Mouse (Mus musculus): ENCODE data around the gene Hist2h2aa2.

DNA sequence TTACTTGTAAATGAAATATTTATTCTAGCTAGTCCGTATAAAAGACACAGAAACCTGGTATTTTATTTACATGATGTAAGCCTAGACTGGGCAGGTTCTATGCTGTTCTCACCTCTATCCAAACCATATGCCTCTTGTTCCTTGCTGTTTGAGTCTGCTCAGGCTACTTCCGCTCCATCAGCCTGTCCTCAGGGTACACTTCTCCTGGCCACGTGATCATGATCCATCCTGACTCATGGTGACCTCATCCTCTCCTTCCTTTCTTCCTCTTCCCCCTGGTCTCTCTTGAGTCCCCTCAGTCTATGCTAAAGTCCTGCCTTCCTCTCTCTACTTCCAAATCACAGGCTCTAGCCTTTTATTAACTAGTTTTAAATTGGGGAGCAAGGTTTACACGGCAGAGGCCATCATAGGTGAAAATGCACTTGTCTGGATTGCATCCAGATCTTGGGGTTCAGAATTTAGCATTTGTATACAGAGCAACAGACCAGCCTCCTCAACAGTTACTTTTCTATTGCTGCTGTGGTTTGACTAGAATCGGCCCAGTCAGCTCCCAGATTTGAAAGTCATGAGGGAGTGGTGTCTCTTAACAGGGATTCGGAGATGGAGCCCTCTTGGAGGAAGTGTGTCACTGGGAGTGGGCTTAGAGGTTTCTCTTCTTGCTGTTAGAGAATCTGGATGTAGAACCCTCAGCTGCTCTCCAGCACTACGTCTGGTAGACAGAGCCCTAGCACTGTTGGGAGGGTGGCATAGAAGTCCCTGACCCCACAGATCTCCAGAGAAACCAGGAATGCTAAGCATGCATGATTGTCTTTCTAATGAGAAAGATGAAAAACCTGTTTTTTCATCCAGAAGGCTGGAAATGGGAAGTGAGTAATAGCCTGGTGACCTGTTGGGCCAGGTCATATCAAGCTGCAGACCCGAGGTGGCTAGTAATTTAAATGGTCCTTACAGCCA, 13.1 kb downstream of the Hist2h2aa2 start:
- TF ChIP-seq POLR2A (IDR thresholded peaks at IDR 0.05; ENCODE audit: borderline replicate concordance, extremely low read depth, low read depth, low read length), result no peak
- no peak for TF ChIP-seq CTCF (IDR thresholded peaks at IDR 0.05; ENCODE audit: insufficient read depth, low read length)
